Mouse (Mus musculus) cerebellum, adult 2 months (tissue): ENCODE data around the gene Mob3c.

Experiments
- CTCF ChIP-seq: fragments of 200-500 bp; IDR thresholded peaks from 2 replicates; pipeline ENCODE4 v1.5.1; 2011; ENCODE audit warnings: low read depth, mild to moderate bottlenecking, control low read depth, low read length, moderate library complexity, borderline replicate concordance; ENCODE audit not compliant: insufficient read depth
- POLR2A ChIP-seq: fragments of 200-500 bp; IDR thresholded peaks from 2 replicates; pipeline ENCODE4 v1.6.1; 2011; ENCODE audit warnings: low read length, control low read depth, borderline replicate concordance; ENCODE audit not compliant: insufficient read depth

- TF ChIP-seq POLR2A, result no peak
- TF ChIP-seq CTCF, result no peak
Measured at GRCm38 (mm10) chr4:115869512-115870210, 41.8 kb downstream of the Mob3c start.
